Mouse (Mus musculus): Measurements from ENCODE around the gene Lman1l. TPM values are rescaled to one million over a fixed set of nuclear protein-coding genes. Genes with fewer than 3 reads are reported as not detected.

Gene Lman1l
- polyA plus RNA-seq, 1 experiment from 2014 or later = not detected

GRCm38 (mm10) chr9:57594174-57594509 lies 26.4 kb downstream of the Lman1l start:
- no peak overlapping the region for H3K27ac ChIP-seq (replicated peaks; ENCODE audit: low read depth, low read length)
- no peak overlapping the region for H3K4me3 ChIP-seq (replicated peaks; ENCODE audit: low read depth, low read length)
- WGBS = 63% methylated on average over 9 of the region's 9 CpGs
- peaks cover 12% of the 10 kb centered on the region for H3K4me1 ChIP-seq (ENCODE audit: control insufficient read depth, insufficient read depth, low read length)
- no peak overlapping the region for H3K4me2 ChIP-seq (ENCODE audit: low read length)
- DNase-seq (no peak), ATAC-seq (ENCODE audit: low FRiP score, low TSS enrichment) (no peak)
- no peak overlapping the region for H3K9ac ChIP-seq (replicated peaks; ENCODE audit: low read length)
- H3K27me3 ChIP-seq (ENCODE audit: control insufficient read depth, insufficient read depth, low read length) = no peaks in the 10 kb centered on the region
- H3K9me3 ChIP-seq (ENCODE audit: control insufficient read depth, low read length) = no peaks in the 10 kb centered on the region
- peaks cover 27% of the 10 kb centered on the region for H3K36me3 ChIP-seq (ENCODE audit: control insufficient read depth, insufficient read depth, low read length)

GRCm38 (mm10) chr9:57593454-57594173 lies 27.0 kb downstream of the Lman1l start:
- 38% methylated on average over 12 of the region's 12 CpGs for WGBS
- Histone ChIP-seq H3K27ac (replicated peaks; ENCODE audit: low read depth, low read length) (no peak overlapping the region), H3K9me3 (ENCODE audit: control insufficient read depth, low read length) (no peaks in the 10 kb centered on the region), H3K27me3 (ENCODE audit: control insufficient read depth, insufficient read depth, low read length) (no peaks in the 10 kb centered on the region), H3K4me3 (replicated peaks; ENCODE audit: low read depth, low read length) (no peak overlapping the region), H3K4me2 (ENCODE audit: low read length) (no peak overlapping the region), H3K36me3 (ENCODE audit: control insufficient read depth, insufficient read depth, low read length) (peaks cover 27% of the 10 kb centered on the region), H3K4me1 (ENCODE audit: control insufficient read depth, insufficient read depth, low read length) (peaks cover 11% of the 10 kb centered on the region), H3K9ac (replicated peaks; ENCODE audit: low read length) (no peak overlapping the region)
- ATAC-seq (ENCODE audit: low FRiP score, low TSS enrichment) (no peak), DNase-seq (no peak)

DNA sequence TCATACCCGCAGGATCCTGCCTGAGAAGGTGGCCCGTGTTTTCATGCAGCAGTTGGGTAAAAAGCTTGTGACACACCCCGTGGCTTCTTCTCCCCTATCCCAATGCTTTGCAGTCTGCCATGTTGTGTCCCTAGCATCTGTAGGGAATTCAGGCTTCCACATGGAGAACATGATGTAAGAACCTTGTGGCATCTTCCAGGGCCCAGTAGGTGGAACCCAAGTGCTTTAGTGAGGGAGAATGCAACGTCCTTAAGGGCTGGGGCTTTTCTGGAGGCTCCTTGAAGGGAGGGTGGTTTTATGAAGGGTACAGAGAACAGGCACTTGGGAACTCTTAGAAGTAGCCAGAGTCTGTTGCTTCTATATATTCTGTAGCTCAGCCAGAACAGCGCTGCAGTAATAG lies 29.8 kb downstream of the Lman1l start:
- peak; percentile 33 for DNase-seq
- WGBS = 33% methylated on average over 5 of the region's 5 CpGs
- H3K36me3 ChIP-seq (ENCODE audit: control insufficient read depth, insufficient read depth, low read length) = peaks cover 44% of the 10 kb centered on the region

GRCm38 (mm10) chr9:57589224-57590126 lies 31.1 kb downstream of the Lman1l start, which contains the start of gene Ulk3:
TSS of gene Ulk3 (plus strand) at chr9:57589452.
- Histone ChIP-seq H3K27me3 (ENCODE audit: control insufficient read depth, insufficient read depth, low read length) (no peaks in the 10 kb centered on the region), H3K4me1 (ENCODE audit: control insufficient read depth, insufficient read depth, low read length) (peaks cover 11% of the 10 kb centered on the region), H3K9me3 (ENCODE audit: control insufficient read depth, low read length) (no peaks in the 10 kb centered on the region), H3K36me3 (ENCODE audit: control insufficient read depth, insufficient read depth, low read length) (peaks cover 45% of the 10 kb centered on the region), H3K27ac (replicated peaks; ENCODE audit: low read depth, low read length) (peak within 1 kb of the TSS; percentile 77), H3K4me3 (replicated peaks; ENCODE audit: low read depth, low read length) (peak within 1 kb of the TSS; percentile 73), H3K9ac (replicated peaks; ENCODE audit: low read length) (peak within 1 kb of the TSS; percentile 87), H3K4me2 (ENCODE audit: low read length) (peak within 1 kb of the TSS; percentile 88)
- peak; percentile 76 for ATAC-seq (ENCODE audit: low FRiP score, low TSS enrichment)
- DNase-seq = peak; percentile 86
- WGBS = under 1% methylated on average over 58 of the region's 58 CpGs

More for the DNA sequence above, 29.8 kb downstream of the Lman1l start:
- Histone ChIP-seq H3K4me3 (replicated peaks; ENCODE audit: low read depth, low read length) (no peak overlapping the region), H3K9ac (replicated peaks; ENCODE audit: low read length) (no peak overlapping the region), H3K4me2 (ENCODE audit: low read length) (peak overlapping the region; percentile 88; the same call in 1 of the 2 replicates), H3K27me3 (ENCODE audit: control insufficient read depth, insufficient read depth, low read length) (no peaks in the 10 kb centered on the region), H3K27ac (replicated peaks; ENCODE audit: low read depth, low read length) (no peak overlapping the region), H3K9me3 (ENCODE audit: control insufficient read depth, low read length) (no peaks in the 10 kb centered on the region), H3K4me1 (ENCODE audit: control insufficient read depth, insufficient read depth, low read length) (peaks cover 11% of the 10 kb centered on the region)
- ATAC-seq (ENCODE audit: low FRiP score, low TSS enrichment) = no peak

DNA sequence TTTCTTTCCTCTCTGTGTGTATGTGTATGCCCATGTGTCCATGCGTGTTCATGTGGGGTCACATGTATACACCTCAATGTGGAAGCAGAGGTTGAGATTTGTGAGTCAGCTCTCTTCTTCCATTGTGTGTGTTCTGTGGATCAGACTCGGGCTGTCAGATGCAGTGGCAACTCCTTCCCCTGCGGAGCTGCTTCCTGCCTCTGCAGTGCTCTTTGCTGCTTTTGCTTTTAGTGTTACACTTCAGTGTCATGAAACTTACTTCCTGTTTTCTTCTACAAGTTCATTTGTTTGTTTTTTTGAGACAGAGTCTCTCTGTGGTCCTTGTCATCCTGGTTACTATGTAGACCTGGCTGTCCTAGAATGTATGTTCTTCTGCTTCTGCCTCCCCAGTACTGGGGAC lies 35.6 kb downstream of the Lman1l start:
- no peaks in the 10 kb centered on the region for H3K9me3 ChIP-seq (ENCODE audit: control insufficient read depth, low read length)

DNA sequence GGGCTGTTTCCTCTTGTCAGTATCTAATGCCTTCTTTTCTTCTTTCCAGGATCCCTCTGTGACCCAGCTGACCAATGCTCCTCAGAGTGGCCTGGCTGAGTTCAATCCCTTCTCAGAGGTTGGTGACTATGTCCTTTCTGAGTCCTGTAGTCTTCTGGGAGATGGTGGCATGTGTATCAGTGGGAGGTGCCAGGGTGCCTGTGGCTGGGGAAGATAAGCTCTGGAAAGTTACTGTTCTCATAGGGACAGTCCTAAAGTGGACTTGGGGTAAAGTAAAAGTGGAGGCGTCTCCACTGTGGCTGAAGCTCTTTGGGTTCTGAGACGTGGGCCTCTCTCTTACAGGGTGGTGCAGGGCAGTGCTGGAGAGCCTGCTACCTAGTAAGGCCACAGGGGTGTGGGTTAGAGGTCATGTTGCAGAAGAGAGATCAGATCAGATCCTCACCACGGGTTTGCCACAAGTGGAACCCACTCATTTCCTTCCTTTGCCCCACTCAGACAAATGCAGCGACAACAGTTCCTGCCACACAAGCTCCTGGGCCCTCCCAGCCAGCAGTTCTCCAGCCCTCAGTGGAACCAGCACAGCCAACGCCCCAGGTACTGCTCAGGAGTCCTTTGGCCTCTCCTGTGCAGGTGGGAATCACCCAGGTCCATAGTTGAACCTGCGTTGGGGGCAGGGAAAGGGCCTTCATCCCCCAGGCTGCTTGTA lies 43.3 kb downstream of the Lman1l start:
- WGBS = 88% methylated on average over 6 of the region's 6 CpGs
- no peak overlapping the region for H3K9ac ChIP-seq (replicated peaks; ENCODE audit: low read length)
- DNase-seq (no peak), ATAC-seq (ENCODE audit: low FRiP score, low TSS enrichment) (no peak)
- no peak overlapping the region for H3K4me2 ChIP-seq (ENCODE audit: low read length)
- H3K27ac ChIP-seq (replicated peaks; ENCODE audit: low read depth, low read length) = no peak overlapping the region
- H3K9me3 ChIP-seq (ENCODE audit: control insufficient read depth, low read length) = no peaks in the 10 kb centered on the region
- H3K4me1 ChIP-seq (ENCODE audit: control insufficient read depth, insufficient read depth, low read length) = no peaks in the 10 kb centered on the region
- H3K27me3 ChIP-seq (ENCODE audit: control insufficient read depth, insufficient read depth, low read length) = no peaks in the 10 kb centered on the region
- no peak overlapping the region for H3K4me3 ChIP-seq (replicated peaks; ENCODE audit: low read depth, low read length)
- peaks cover 55% of the 10 kb centered on the region for H3K36me3 ChIP-seq (ENCODE audit: control insufficient read depth, insufficient read depth, low read length)

More for the DNA sequence above, 35.6 kb downstream of the Lman1l start:
- peaks cover 67% of the 10 kb centered on the region for H3K36me3 ChIP-seq (ENCODE audit: control insufficient read depth, insufficient read depth, low read length)
- H3K4me2 ChIP-seq (ENCODE audit: low read length) = no peak overlapping the region
- H3K4me3 ChIP-seq (replicated peaks; ENCODE audit: low read depth, low read length) = no peak overlapping the region
- DNase-seq (no peak), ATAC-seq (ENCODE audit: low FRiP score, low TSS enrichment) (no peak)
- no peaks in the 10 kb centered on the region for H3K27me3 ChIP-seq (ENCODE audit: control insufficient read depth, insufficient read depth, low read length)
- H3K27ac ChIP-seq (replicated peaks; ENCODE audit: low read depth, low read length) = no peak overlapping the region
- 96% methylated on average over 3 of the region's 3 CpGs for WGBS
- no peak overlapping the region for H3K9ac ChIP-seq (replicated peaks; ENCODE audit: low read length)
- H3K4me1 ChIP-seq (ENCODE audit: control insufficient read depth, insufficient read depth, low read length) = peaks cover 6% of the 10 kb centered on the region

GRCm38 (mm10) chr9:57575577-57575976 lies 45.0 kb downstream of the Lman1l start:
- 80% methylated on average over 3 of the region's 3 CpGs for WGBS
- Histone ChIP-seq H3K9ac (replicated peaks; ENCODE audit: low read length) (no peak overlapping the region), H3K36me3 (ENCODE audit: control insufficient read depth, insufficient read depth, low read length) (peaks cover 48% of the 10 kb centered on the region), H3K4me3 (replicated peaks; ENCODE audit: low read depth, low read length) (no peak overlapping the region), H3K4me2 (ENCODE audit: low read length) (no peak overlapping the region), H3K27me3 (ENCODE audit: control insufficient read depth, insufficient read depth, low read length) (no peaks in the 10 kb centered on the region), H3K27ac (replicated peaks; ENCODE audit: low read depth, low read length) (no peak overlapping the region), H3K4me1 (ENCODE audit: control insufficient read depth, insufficient read depth, low read length) (no peaks in the 10 kb centered on the region), H3K9me3 (ENCODE audit: control insufficient read depth, low read length) (no peaks in the 10 kb centered on the region)
- DNase-seq (no peak), ATAC-seq (ENCODE audit: low FRiP score, low TSS enrichment) (no peak)

GRCm38 (mm10) chr9:57574397-57574796 lies 46.2 kb downstream of the Lman1l start:
- Histone ChIP-seq H3K9ac (replicated peaks; ENCODE audit: low read length) (no peak overlapping the region), H3K36me3 (ENCODE audit: control insufficient read depth, insufficient read depth, low read length) (peaks cover 47% of the 10 kb centered on the region)
- no peak for DNase-seq

More at GRCm38 (mm10) chr9:57574397-57574796, 46.2 kb downstream of the Lman1l start:
- H3K4me3 ChIP-seq (replicated peaks; ENCODE audit: low read depth, low read length) = no peak overlapping the region
- no peaks in the 10 kb centered on the region for H3K27me3 ChIP-seq (ENCODE audit: control insufficient read depth, insufficient read depth, low read length)
- H3K4me1 ChIP-seq (ENCODE audit: control insufficient read depth, insufficient read depth, low read length) = no peaks in the 10 kb centered on the region
- H3K27ac ChIP-seq (replicated peaks; ENCODE audit: low read depth, low read length) = no peak overlapping the region
- H3K9me3 ChIP-seq (ENCODE audit: control insufficient read depth, low read length) = no peaks in the 10 kb centered on the region
- ATAC-seq (ENCODE audit: low FRiP score, low TSS enrichment) = no peak
- H3K4me2 ChIP-seq (ENCODE audit: low read length) = no peak overlapping the region

All from midbrain, embryonic 14.5 days (tissue).